Mouse (Mus musculus): ENCODE data around the gene Mansc1.
A peak's percentile ranks its signal among the peaks of the same experiment; 100 is the strongest.
"Not testable (repeated sequence)": the region's sequence is repeated elsewhere in the genome, so short reads cannot be mapped to it uniquely, and the experiment has no call there.

Gene Mansc1

DNA sequence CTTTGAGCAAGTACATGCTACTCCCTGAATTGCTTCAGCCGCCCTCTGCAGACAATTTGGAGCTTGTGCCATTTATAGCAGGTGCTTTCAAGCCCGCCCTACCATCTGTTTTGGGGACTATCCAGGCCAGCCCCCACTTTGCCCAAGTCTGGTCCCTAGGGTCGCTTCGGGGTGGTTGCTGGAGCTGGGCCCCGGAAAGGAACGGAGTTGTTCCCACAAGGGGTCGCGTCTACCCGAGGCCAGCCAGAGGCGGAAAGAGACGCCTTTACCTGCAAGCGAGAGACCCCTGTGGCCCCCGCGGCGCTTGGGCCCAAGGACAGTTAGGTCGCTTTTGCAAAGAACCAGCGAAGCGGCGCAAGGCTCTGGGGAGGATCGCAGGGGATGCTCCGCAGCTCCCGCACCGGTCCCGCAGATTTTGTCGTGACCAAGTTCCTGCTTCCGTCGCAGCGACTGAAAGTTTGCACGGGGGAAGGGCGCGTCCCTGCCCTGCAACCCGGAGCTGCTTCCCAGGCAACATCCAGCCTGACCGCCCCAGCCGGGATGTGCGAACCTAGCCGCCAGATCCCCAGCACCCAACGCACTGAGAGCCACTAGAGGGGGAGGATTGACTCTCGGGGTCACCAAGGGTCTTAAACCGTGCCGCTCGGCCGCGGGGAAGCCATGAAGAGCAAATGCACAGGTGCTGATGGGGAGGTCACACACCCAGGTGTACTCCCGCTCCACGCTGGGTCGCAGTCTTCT, at the start of gene Mansc1:
TSS of gene Mansc1 (minus strand) at position 542 of the 741 bp plus-strand sequence.
- DNase-seq, result peak in 1 of 2 experiments; percentile 27

DNA sequence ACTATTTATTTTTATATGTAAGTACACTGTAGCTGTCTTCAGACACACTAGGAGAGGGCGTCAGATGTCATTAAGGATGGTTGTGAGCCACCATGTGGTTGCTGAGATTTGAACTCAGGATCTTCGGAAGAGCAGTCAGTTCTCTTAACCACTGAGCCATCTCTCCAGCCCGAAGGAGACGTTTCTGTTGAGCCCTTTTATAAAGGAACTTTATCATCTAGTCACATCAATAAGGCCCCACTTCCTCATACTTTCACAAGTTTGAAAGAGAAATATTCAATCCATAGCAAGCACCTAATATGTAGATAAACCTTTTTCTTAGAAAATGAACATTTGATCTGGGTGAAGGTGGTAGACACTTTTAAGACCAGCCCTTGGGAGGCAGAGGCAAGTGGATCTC, 47.0 kb upstream of the Mansc1 start:
- DNase-seq, result not testable (repeated sequence)

DNA sequence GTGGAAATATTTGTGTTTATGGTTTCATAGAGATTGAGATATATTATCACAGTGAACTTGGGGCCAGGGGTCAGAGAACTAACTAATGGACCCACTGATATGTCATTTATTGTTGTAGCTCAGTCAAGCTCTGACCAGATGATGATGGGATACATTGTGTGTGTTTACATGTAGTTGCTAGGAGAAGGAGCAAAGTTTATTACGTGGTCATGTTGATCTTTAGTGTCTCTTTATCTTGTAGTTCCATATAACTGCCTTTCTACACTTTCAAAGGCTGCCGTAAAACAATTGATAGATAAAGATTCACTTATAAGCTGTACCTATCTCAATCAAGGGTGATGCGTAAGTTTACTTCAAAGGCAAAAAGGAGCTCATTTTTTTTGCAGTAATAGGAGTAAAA, 45.7 kb upstream of the Mansc1 start:
- no peak for DNase-seq

DNA sequence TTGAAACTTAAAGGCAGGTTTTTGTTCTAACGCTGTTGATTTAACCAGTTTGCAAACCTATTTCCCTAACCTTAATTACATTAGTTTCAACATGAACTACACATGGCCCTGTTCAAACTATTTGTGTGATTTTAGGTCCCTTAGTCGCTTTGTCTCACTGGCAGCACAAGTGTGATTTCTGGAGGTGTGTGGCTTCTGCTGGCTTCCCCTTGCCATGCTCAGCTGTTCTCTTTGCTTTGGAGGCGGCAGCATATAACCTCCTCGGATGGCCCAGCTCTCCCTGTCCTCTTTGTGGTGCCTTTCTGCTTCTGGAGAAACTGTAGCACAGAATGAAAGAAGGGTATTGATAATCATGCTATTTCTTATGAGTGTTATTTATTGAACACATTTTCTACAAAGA, 45.2 kb upstream of the Mansc1 start:
- DNase-seq, result no peak

DNA sequence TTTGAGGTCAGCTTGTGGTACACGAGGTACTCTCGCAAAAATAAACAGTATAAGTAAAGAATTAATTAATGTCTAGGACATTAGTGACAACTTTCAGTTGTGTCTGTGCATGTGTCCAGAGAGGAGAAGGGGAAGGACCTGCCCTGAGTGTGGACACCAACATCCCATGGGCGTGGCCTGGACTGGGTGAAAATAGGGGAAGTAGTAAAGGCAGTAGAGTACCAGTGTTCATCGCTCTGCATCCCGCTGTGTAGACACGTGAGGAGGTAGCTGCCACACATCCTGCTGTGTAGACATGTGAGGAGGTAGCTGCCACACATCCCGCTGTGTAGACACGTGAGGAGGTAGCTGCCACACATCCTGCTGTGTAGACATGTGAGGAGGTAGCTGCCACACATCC, 41.4 kb upstream of the Mansc1 start:
- not testable (repeated sequence) for DNase-seq

DNA sequence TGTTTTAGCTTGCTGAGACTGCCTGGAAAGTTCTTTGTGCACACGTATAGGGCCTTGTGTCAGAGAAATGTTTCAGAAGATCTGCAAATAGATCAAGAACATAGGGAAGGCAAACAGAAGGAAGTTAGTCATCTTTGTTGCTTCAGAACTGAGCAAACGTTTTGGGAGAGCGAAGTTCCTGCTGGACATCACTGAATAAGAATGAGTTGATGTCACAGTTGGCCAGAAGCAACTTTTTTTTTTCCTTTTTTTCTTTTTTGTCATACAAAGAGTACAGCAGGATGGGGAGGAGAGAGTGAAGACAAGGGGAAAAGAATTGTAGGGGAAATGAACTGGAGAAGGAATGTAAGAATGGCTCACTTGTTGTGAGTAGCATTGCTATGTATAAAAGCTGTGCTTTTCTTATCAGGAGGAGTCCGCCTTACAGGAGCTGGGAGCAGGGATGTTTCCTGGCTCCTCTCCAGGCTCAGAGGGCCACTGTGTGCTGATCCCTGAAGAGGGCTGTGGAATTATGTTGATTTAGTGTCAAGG, 38.7 kb upstream of the Mansc1 start:
- DNase-seq, result no peak

DNA sequence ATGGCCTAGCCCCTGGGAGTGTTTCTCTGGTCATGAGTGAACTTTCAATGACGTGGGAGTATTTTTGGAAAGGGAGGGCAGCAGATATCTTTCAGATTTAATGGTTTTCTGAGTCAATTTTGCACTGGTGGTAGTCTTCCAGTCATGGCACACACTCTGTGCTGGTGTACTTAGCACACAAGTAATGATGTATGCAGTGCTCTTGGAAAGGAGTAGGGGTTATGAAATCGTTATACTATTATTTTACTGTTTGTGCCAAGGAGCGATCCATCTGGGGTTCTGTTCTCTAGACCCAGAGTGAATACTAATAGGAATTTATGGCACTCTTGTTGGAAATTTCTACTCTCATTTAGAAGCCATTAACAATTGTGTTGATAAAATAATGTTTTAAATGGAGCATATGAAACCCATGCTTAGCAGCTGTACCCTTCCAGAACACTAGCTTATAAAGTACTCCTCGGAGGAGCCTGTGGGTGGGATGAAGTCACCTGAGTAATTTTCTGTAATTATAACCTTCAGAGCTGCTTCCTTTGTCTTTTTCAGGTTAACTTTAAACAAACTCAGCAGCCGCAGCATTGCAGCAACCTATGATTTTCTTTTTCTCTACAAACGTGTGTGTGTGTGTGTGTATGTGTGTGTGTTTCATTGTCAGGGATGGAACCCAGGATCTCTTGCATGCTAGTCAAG, 37.0 kb upstream of the Mansc1 start:
- DNase-seq, result no peak

DNA sequence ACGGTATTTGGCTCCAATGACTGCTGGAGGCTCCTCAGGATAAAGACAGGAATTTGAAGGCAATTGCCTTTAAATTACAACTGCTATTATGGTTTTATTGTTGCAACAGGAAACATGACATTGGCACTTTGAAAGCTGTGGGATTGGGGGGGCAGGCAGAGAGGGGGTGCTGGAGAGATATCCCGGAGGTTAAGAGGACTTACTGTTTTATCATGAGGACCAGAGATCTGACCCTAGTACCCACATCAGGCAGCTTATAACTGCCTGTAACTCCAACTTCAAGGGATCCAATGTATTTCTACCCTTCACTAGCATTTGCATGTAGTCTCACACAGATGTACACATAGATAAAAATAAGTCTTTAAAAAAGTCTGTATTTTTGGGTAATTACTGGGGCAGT, 36.2 kb upstream of the Mansc1 start:
- no peak for DNase-seq

DNA sequence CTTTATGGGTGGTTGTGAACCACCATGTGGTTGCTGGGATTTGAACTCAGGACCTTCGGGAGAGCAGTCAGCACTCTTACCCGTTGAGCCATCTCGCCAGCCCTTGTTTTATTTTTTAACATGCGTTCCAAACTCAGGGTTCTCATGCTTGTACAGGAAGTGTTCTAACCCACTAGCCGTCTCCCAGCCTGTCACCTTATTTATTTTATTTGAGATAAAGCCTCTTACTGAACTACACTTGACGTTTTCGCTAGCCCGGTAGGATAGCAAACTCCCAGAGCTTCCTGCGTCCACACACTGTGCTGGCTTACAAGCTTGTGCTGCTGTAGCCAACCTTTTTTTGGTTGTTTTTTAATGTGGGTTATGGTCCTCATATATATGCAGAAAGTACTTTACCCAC, 33.5 kb upstream of the Mansc1 start:
- DNase-seq, result no peak

DNA sequence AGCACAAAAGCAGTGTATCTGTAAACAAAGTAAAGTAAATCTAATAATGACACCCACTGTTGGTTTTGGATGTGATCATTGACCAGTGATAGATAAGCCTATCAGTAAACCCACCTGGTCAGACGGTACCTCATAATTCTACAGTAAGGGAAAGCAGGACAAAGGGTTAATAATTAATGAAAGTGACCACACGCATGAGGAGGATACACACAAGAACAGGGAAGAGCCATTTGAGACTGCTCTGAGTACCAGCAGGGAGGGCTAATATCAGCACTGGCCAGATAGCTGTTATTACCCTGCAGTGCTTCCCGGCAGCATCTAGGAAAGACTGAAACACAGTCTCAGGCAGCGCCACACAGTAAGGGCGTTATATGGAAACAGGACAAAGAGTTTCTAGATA, 32.3 kb upstream of the Mansc1 start:
- DNase-seq, result no peak

DNA sequence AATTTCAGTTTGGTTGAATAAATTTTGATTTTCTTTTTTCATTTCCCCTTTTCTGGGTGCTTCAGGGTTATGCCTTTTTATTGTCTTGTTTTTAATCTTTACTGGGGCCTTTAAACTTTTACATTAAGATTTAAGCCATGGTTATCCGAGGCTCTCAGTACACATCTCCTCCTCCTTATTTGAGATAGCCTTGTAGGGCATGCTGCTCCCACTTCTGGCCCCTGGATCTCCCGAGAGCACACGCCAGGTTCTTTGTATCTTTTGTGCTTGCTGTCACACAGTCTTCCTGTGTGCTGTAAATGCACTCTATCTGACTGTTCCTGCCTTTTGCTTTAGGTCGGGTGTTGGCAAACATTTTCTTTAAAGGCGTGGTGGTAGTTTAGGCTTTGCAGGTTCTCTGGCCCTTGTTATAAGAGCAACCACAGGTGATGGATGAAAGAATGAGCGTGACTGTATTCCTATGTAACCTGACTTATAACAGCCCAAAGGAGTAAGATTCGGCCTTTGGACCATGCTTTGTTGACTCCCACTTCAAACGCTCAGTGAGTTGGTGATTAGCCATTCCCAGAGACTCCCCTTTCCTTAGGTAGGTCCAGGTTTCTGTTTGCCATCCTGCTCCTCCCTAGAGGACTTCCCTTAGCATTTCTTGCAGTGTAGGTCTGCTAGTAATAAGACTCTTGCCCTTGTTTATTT, 28.6 kb upstream of the Mansc1 start:
- DNase-seq, result no peak

DNA sequence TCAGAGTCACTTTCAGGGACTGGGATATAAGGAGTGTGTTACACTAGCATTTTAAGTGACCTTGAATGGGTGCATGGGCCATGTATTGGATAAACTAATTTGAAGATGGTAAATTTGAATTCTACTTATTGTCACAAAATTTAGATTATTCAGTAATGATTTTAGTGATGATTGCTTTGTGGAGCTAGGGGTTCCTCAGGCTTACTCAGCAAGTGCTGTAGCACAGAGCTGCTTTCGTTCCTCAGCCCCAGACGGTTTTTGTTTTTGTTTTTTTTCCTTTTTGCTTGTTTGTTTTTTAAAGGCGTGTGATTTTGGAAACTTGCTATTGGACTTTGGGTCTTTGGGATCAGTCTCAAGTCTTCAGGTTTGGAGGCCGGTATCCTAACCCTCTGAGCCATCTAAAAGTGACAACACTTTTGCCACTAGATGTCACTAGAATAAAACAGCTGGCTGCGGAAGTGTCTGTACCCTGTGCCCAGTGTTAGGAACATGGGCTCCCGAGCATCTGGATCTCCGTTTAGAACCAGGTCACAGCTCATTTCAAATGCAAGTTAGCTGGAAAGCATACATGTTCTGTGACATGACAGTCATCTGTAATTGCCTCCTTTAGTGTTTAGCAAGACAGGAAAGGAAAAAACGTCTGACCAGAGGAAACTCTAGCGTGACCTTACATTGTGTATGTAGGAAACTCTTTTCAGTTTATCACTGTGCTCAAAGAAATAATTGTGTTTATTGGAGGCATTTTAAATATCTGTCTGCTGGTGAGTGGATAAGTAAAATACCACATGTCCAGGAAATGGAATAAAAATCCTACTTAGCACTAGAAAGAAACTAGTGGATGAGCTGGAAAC, 27.0 kb upstream of the Mansc1 start:
- DNase-seq, result peak in 1 of 2 experiments; percentile 23

DNA sequence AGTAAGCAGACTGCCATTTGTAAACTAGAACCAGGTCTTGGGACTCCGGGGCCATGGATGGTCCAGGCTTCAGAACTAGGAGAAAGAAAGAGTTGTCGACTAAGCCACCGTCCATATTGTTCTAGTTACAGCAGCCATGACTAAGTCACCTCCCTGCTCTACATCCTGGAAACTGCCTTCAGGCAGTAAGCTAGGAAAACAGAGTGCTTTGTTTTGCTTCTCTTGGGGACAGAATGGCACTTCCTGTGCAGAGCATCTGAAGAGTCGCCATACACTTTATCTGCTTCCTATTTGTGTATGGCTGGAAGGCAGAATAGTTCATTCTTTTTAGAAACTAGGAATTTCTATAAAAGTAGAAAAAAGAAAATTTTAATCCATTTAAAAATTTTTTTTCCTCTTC, 24.2 kb upstream of the Mansc1 start:
- DNase-seq, result no peak

DNA sequence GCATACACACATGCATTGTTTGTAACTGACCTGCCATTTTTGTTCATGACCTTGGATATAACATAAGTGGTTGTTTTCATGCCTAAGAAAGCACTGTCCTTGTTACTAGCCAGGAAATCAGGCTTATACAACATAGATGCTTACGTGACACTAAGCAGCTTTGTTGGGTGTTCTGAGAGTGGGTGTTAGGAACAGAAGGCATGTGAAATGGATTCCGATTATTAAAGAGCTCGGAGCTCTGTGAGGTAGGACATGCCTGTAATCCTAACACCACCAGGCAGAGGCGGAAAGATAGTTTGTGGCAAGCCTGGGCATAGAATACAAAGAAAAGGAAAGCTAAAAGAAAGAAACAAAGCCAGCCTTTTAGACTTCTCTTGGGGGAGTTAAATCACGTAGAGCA, 16.1 kb upstream of the Mansc1 start:
- DNase-seq, result no peak

DNA sequence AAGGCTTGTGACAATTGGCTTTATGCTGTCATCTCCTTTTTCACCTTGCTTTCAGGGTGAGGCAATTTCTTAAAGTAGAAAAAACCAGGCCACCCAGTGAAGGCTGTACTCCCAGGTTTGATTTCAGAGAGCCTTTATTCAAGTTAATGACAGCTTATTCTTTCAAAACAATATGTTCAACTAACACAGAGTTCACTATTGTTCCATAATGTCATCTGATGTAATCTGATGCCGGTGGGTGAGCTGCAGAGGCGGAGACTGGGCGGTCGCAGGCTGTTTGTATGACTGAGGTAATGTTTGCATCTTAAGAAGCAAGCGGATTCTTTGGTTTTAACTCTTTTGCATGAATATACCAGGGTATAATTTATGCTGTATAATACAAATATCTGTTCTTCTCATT, 15.3 kb upstream of the Mansc1 start:
- no peak for DNase-seq

DNA sequence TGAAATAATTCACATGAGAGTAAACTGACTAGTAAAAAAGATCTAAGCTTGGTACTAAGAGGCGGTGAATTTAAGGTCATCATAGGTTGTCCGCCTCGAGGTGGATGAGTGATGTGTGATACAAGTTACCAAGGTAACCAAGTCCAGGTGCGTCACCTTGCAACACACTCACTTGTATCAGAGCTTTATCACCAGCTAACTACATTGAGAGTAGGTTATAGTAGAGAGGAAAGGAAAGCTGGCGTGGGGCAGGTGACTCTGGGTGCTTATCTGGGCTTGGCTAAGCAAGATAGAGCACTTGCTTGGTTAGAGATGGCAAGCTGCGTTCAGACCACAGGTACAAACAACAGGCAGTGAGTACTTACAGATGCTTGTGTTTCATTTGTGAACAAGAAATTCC, 14.5 kb upstream of the Mansc1 start:
- no peak for DNase-seq

DNA sequence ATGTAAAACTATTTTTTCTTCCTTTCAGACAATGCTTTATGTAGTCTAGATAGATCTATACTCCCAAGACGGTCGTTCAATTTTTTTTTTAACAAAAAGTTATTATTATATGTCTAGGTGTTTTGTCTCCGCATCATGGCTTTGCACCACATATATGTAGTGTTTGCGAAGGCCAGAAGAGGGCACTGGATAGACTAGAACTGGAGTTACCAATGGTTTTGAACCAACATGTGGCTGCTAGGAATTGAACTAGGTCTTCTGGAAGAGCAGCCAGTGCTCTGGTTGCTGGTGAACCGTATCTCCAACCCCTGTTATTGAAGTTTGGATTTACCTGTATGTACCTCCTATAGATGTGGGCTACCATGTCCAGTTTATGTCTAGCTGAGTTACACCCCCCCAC, 11.0 kb upstream of the Mansc1 start:
- peak in 1 of 2 experiments; percentile 12 for DNase-seq

DNA sequence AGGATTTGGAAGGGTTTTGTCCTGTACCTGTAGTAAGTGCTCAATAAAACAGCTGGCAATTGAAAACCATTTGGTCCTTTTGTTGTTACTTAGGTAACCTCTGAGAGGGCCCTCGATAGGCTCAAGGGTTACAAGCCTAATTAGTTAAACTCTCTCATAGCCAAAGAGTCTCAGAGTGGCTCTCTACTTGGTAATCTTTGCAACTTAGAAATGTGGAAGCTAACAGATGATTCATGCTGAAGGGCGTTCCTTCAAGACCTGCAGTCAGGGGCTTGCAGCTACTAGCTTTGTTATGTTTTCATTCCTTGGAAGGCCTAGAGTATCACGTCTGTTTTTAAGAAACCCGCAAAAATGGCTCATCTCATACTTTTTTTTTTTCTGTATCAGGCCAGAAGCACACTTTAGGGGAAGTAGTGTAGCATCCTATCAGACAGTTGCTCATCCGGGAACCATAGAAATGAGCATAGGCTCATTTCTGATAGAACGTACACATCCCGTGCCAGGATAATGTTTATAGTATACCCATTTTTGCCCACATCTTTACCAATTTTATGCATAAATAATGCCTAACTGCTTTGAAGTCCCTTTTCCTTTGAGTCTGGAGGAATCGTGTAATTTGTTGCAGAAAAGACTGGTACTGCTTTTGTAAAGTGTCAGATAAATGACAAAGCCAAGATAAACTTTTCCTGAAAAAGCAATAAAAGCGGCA, 9.6 kb upstream of the Mansc1 start:
- no peak for DNase-seq

DNA sequence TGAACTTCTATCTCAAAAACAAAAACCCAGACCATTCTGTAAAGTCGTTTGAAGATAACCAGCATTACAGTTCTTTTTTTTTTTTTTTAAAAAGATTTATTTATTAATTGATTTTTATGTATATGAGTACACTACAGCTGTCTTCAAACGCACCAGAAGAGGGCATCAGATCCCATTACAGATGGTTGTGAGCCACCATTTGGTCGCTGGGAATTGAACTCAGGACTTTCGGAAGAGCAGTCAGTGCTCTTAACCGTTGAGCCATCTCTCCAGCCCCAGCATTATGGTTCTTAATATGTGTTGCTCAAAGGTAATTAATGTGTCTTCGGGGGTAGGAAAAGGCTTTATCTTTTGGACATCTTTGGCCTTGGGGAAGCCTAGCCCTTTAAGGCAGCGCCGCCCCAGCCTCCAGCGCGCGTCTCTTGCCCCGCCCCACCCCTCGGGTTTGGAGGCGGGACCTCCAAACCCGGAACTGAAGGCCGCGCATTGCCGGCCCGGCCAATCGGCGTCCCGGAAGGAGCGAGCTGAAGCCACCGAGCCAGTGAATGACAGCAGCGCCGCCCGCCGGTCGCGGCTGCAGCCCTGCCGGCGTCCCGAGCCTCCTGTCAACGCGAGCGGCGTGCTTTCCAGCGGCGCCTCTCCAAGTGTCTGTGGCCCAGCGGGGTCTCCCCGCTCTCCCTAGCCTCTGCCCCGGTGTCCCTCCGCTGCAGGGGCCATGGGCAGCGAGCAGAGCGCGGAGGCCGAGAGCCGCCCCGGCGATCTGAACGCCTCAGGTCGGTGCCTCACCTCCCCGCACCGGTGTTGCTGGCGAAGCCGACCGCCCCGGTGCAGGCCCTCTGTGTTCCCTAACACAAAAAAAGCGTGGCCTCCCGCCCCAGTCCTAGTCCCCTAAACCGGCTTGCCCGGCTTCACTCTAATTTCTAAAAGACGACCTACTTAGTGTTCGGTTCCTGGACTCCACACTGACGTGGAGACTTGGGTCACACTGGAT, 8.5 kb upstream of the Mansc1 start:
- DNase-seq, result peak; percentile 87 to 91

DNA sequence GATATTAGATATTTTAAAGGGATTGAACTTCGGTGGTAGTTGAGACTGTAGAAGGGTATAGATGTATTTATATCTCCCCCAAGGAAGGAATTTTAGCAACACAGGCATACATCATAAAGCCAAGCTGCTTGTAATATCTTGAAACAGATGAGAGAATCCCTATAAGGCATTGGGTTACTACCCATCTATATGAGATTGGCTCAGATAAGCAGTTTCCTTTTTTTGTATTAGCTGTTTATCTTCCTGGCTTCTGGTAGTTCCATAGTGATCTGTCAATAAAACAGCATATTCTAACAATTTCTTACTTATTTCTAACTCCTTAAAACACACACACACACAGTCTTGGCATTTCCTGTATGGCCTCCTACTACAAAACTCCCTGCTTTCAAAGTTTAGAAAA, 7.6 kb upstream of the Mansc1 start:
- DNase-seq, result no peak

DNA sequence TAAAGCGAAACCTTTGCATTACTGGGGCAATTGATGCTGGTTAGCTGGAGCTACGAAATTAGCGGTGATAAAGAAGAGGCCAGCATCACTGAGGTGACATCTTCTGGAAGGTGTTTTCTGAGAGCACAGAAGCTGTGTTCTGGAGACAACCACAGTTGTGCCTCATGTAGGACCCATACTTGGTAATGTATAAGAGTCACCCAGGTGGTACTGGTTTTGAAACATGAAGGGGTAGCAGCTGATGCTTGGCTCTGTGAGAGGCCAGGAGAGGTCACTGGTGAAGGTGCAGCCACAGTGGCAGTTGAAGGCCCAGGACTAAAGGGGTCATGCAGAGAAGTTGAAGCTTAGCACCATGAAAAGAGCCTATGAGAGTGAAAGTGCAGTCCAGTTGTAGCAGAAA, 6.9 kb upstream of the Mansc1 start, which contains the start of gene Borcs5:
TSS of gene Borcs5 (plus strand) at position 301 of the 400 bp plus-strand sequence.
- DNase-seq, result no peak
